Mouse (Mus musculus): ENCODE measurements around the gene Hoxa9.

GRCm38 (mm10) chr6:52175864-52176263, 55.0 kb downstream of the Hoxa9 start:
- TF ChIP-seq POLR2A (IDR thresholded peaks at IDR 0.05; ENCODE audit: insufficient read length, low read depth) (no peak), MAX (IDR thresholded peaks at IDR 0.05; ENCODE audit: low read depth) (no peak), USF1 (IDR thresholded peaks at IDR 0.05; ENCODE audit: low read depth) (no peak), E2F4 (IDR thresholded peaks at IDR 0.05; ENCODE audit: insufficient read depth) (no peak), MYOD1 (IDR thresholded peaks at IDR 0.05; ENCODE audit: control insufficient read depth in 1 of 3, insufficient read length in 2 of 3, low read depth in 2 of 3) (no peak), TCF12 (IDR thresholded peaks at IDR 0.05; ENCODE audit: insufficient read depth, poor library complexity, severe bottlenecking) (no peak), CEBPB (IDR thresholded peaks at IDR 0.05; ENCODE audit: insufficient read depth, poor library complexity, severe bottlenecking) (no peak)
